Mouse (Mus musculus): ENCODE data around the gene Usp15.
A peak's percentile ranks its signal among the peaks of the same experiment; 100 is the strongest.

Usp15 gene

GRCm38 (mm10) chr10:123182391-123182790 is 14.4 kb downstream of the Usp15 start:
- DNase-seq (ENCODE audit: extremely low read depth, low read depth, low spot score) = no peak

- DNase-seq (ENCODE audit: extremely low read depth, low read depth, low spot score) = no peak
Measured at GRCm38 (mm10) chr10:123175771-123176170, 21.0 kb downstream of the Usp15 start.

GRCm38 (mm10) chr10:123170898-123171297 is 25.9 kb downstream of the Usp15 start:
- DNase-seq (ENCODE audit: extremely low read depth, low read depth, low spot score) = no peak

GRCm38 (mm10) chr10:123165542-123165941 is 31.3 kb downstream of the Usp15 start:
- DNase-seq (ENCODE audit: extremely low read depth, low read depth, low spot score) = no peak

- no peak for DNase-seq (ENCODE audit: extremely low read depth, low read depth, low spot score)
Measured at GRCm38 (mm10) chr10:123160508-123160907, 36.3 kb downstream of the Usp15 start.

GRCm38 (mm10) chr10:123159316-123159715 is 37.5 kb downstream of the Usp15 start:
- no peak for DNase-seq (ENCODE audit: extremely low read depth, low read depth, low spot score)

GRCm38 (mm10) chr10:123156392-123156791 is 40.4 kb downstream of the Usp15 start:
- DNase-seq (ENCODE audit: extremely low read depth, low read depth, low spot score) = no peak

GRCm38 (mm10) chr10:123155764-123156163 is 41.0 kb downstream of the Usp15 start:
- no peak for DNase-seq (ENCODE audit: extremely low read depth, low read depth, low spot score)

- DNase-seq (ENCODE audit: extremely low read depth, low read depth, low spot score) = no peak
Measured at GRCm38 (mm10) chr10:123153321-123153720, 43.5 kb downstream of the Usp15 start.

GRCm38 (mm10) chr10:123148025-123148814 is 48.6 kb downstream of the Usp15 start:
- no peak for DNase-seq (ENCODE audit: extremely low read depth, low read depth, low spot score)

- DNase-seq (ENCODE audit: extremely low read depth, low read depth, low spot score) = no peak
Measured at GRCm38 (mm10) chr10:123147180-123147579, 49.6 kb downstream of the Usp15 start.

GRCm38 (mm10) chr10:123146349-123146748 is 50.4 kb downstream of the Usp15 start:
- no peak for DNase-seq (ENCODE audit: extremely low read depth, low read depth, low spot score)

- DNase-seq (ENCODE audit: extremely low read depth, low read depth, low spot score) = no peak
Measured at GRCm38 (mm10) chr10:123144256-123144655, 52.5 kb downstream of the Usp15 start.

- DNase-seq (ENCODE audit: extremely low read depth, low read depth, low spot score) = peak; percentile 36
Measured at GRCm38 (mm10) chr10:123142395-123143050, 54.3 kb downstream of the Usp15 start.

GRCm38 (mm10) chr10:123135818-123136217 is 61.0 kb downstream of the Usp15 start:
- DNase-seq (ENCODE audit: extremely low read depth, low read depth, low spot score) = no peak

- no peak for DNase-seq (ENCODE audit: extremely low read depth, low read depth, low spot score)
Measured at GRCm38 (mm10) chr10:123131487-123131886, 65.3 kb downstream of the Usp15 start.

GRCm38 (mm10) chr10:123120666-123121392 is 76.0 kb downstream of the Usp15 start:
- DNase-seq (ENCODE audit: extremely low read depth, low read depth, low spot score) = no peak

- peak; percentile 64 for DNase-seq (ENCODE audit: extremely low read depth, low read depth, low spot score)
Measured at GRCm38 (mm10) chr10:123116861-123117260, 79.9 kb downstream of the Usp15 start.

- DNase-seq (ENCODE audit: extremely low read depth, low read depth, low spot score) = no peak
Measured at GRCm38 (mm10) chr10:123113466-123113865, 83.3 kb downstream of the Usp15 start.

GRCm38 (mm10) chr10:123112787-123113168 is 84.0 kb downstream of the Usp15 start:
- DNase-seq (ENCODE audit: extremely low read depth, low read depth, low spot score) = no peak

GRCm38 (mm10) chr10:123112056-123112786 is 84.6 kb downstream of the Usp15 start:
- no peak for DNase-seq (ENCODE audit: extremely low read depth, low read depth, low spot score)

Measured in fat pad, adult 2 months (tissue).